ENCODE assay signal across 13 mouse cellular contexts in genomic region chr12:28859495-28860263, GRCm38 (mm10).
A peak's percentile ranks its signal among the peaks of the same experiment; 100 is the strongest.
DNase-seq lines count a peak whose midpoint lies in the region; ATAC-seq and TF ChIP-seq lines count a peak whose summit lies in the region.
"Had no signal": no experiment of that assay in that cellular context is flagged by ENCODE, and none has a peak within 500 bp of the region (broad histone marks: within the 10 kb centered on the region; RNA-seq: fewer than 3 reads in every experiment).

No protein-coding gene starts in this region.

- peak overlapping the region; percentile 93 for H3K27ac ChIP-seq in forebrain, embryonic 13.5 days
- 0 out of 2 replicates have a peak overlapping the region, but pooled peaks have one; percentile 50 for H3K27ac ChIP-seq in olfactory bulb, adult 2 months (ENCODE audit: insufficient read depth, low read depth, low read length)
- H3K27ac ChIP-seq: embryonic facial prominence, embryonic 15.5 days; limb, embryonic 13.5 days had no signal

- H3K9me3 ChIP-seq in forebrain, embryonic 13.5 days (replicated peaks): no peaks in the 10 kb centered on the region
- H3K9me3 ChIP-seq: embryonic facial prominence, embryonic 15.5 days; limb, embryonic 13.5 days had no signal

- no peaks in the 10 kb centered on the region for H3K27me3 ChIP-seq in forebrain, embryonic 13.5 days
- H3K27me3 ChIP-seq: embryonic facial prominence, embryonic 15.5 days; limb, embryonic 13.5 days had no signal

- peak overlapping the region; percentile 52; the same call in 1 of the 2 replicates for H3K9ac ChIP-seq in forebrain, embryonic 13.5 days
- H3K9ac ChIP-seq: embryonic facial prominence, embryonic 15.5 days; limb, embryonic 13.5 days had no signal

- peak; percentile 57 to 62 for DNase-seq in left cerebral cortex, postnatal 25 days (ENCODE audit: low spot score in 2 of 2)
- no peak for DNase-seq in left cerebral cortex, postnatal 4 days
- peak; percentile 66 for DNase-seq in mesoderm, embryonic 11.5 days (ENCODE audit: low read depth, low spot score)
- no peak for DNase-seq in heart, postnatal 4 days
- DNase-seq in Muller cell, postnatal 12 days (ENCODE audit: inconsistent ontology term): no peak
- DNase-seq in gastrocnemius, postnatal 10 days: no peak
- DNase-seq: lung, postnatal 10 days; thymus, postnatal 36 days had no signal

- peak; percentile 84 for ATAC-seq in forebrain, embryonic 13.5 days
- ATAC-seq: intestine, embryonic 16.5 days had no signal

- TF ChIP-seq POLR2A in olfactory bulb, adult 2 months (IDR thresholded peaks at IDR 0.05; ENCODE audit: insufficient read depth, low read depth, low read length): no peak

- intact Hi-C loops in left cerebral cortex, postnatal 25 days (cut with DNase I): no loop called here
- intact Hi-C loops in left cerebral cortex, postnatal 4 days (cut with DNase I): no loop called here

- WGBS in forebrain, embryonic 13.5 days: 40% methylated on average over 11 of the region's 11 CpGs
- WGBS in olfactory bulb, adult 2 months: 42% methylated on average over 11 of the region's 11 CpGs

- H3K36me3 ChIP-seq in forebrain, embryonic 13.5 days (ENCODE audit: poor library complexity, severe bottlenecking): no peaks in the 10 kb centered on the region

- H3K4me3 ChIP-seq in forebrain, embryonic 13.5 days: no peak overlapping the region
- no peak overlapping the region for H3K4me3 ChIP-seq in olfactory bulb, adult 2 months (ENCODE audit: insufficient read depth, low read depth, low read length)
- H3K4me3 ChIP-seq: embryonic facial prominence, embryonic 15.5 days; limb, embryonic 13.5 days had no signal

- TF ChIP-seq CTCF in olfactory bulb, adult 2 months (IDR thresholded peaks at IDR 0.05; ENCODE audit: insufficient read depth, low read depth, low read length): no peak

- H3K4me2 ChIP-seq in forebrain, embryonic 13.5 days: no peak overlapping the region
- H3K4me2 ChIP-seq: embryonic facial prominence, embryonic 15.5 days; limb, embryonic 13.5 days had no signal

- peaks cover 40% of the 10 kb centered on the region for H3K4me1 ChIP-seq in forebrain, embryonic 13.5 days
- peaks cover 18% of the 10 kb centered on the region for H3K4me1 ChIP-seq in olfactory bulb, adult 2 months (ENCODE audit: control insufficient read depth, insufficient read depth, low read length)
- H3K4me1 ChIP-seq: limb, embryonic 13.5 days had no signal

Comparison
In these comparisons a context has a peak if more than half of its experiments do, and no peak if none do; other contexts are left out.
1. DNase-seq: peak in left cerebral cortex, postnatal 25 days (2 of 2) and mesoderm, embryonic 11.5 days (single experiment); none in left cerebral cortex, postnatal 4 days (single experiment), heart, postnatal 4 days (single experiment), Muller cell, postnatal 12 days (single experiment) and gastrocnemius, postnatal 10 days (single experiment).